Mouse (Mus musculus): ENCODE data around the gene Ccdc39. TPM values are rescaled to one million over a fixed set of nuclear protein-coding genes. Genes with fewer than 3 reads are reported as not detected.

Gene Ccdc39
- total RNA-seq (2022), result under 1 TPM in 2 of 4 experiments, not detected in 2; 0.16 TPM

DNA sequence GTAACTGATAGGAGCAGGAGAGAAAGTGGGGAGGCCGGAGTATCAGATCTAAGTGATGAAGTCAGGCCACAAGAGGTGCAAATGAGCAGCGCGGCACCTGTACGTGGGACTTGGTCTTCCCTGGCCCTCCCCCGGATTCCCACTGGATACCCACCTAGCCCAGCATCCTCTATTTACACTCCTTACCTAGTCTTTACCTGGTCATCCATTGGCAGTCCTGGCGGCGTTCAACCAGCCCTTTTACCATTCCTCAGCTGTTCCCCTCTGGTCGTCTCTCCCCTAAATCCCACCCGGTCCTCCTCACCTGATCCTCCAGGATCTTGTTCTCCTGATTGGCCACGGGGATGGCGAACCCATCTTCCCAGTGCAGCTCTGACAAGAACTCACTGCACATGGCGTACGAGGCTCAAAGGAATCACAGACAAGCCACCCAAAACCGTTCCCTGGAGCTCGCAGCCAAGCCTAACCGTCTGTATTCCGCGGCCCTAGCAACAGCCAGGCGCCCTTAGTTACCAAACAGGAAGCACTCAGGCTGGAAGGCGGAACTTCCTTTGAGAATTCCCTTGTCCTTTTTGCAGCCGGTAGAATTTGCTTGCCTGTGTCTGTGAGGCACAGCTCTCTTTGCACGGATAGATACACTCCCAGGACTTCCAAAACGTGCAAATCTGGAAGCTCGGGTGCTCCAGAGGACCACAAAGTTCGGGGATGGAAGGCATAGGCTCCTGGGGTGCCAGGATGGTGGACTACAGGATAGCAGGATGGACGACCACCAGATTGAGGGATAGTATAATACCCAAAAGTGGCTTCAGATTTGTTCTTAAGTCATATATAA, at the start of gene Ccdc39:
Ccdc39 (minus strand) TSS at position 510 of the 832 bp plus-strand sequence.
- DNase-seq (ENCODE audit: low spot score), result peak; percentile 76

GRCm38 (mm10) chr3:33893433-33893832, 49.3 kb upstream of the Ccdc39 start:
- no peak for DNase-seq (ENCODE audit: low spot score)

GRCm38 (mm10) chr3:33887438-33887837, 43.3 kb upstream of the Ccdc39 start:
- no peak for DNase-seq (ENCODE audit: low spot score)

GRCm38 (mm10) chr3:33883105-33883504, 39.0 kb upstream of the Ccdc39 start:
- no peak for DNase-seq (ENCODE audit: low spot score)

DNA sequence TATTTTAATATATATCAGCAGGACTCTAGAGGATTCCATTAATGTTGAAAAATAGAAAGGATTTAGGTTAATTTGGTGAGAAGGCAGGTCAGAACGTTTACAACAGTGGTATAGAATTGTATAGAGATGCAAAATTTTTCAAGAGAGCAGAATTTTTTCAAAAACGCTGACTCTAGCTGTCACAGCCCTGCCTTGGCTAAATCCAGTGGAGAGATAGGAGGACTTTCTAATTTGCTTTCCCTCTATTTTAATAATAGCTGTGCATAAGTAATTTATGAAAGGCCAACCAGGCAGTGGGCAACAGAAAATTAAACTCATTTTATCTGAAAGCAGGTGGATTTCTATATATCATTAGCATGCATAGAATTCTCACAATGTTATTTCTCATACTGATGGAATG, 38.6 kb upstream of the Ccdc39 start:
- DNase-seq (ENCODE audit: low spot score), result no peak

DNA sequence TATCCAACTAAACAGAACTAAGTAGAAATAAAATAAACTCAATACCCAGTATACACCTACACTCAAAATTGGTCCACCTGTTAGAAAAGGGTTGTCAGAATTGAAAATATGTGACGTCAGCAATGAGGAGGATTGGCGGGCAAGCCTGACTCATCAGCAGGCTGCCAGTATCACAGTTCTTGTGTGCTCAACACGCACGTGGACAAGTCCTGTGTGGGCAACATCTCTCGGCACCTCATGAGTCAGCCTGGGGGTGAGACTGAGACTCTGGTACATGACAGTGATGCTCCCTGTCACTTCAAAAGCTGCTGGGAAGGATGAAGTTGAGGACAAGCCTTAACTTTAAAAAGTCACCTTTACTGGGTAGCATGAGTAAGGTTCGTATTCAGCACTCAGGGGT, 34.6 kb upstream of the Ccdc39 start:
- no peak for DNase-seq (ENCODE audit: low spot score)

DNA sequence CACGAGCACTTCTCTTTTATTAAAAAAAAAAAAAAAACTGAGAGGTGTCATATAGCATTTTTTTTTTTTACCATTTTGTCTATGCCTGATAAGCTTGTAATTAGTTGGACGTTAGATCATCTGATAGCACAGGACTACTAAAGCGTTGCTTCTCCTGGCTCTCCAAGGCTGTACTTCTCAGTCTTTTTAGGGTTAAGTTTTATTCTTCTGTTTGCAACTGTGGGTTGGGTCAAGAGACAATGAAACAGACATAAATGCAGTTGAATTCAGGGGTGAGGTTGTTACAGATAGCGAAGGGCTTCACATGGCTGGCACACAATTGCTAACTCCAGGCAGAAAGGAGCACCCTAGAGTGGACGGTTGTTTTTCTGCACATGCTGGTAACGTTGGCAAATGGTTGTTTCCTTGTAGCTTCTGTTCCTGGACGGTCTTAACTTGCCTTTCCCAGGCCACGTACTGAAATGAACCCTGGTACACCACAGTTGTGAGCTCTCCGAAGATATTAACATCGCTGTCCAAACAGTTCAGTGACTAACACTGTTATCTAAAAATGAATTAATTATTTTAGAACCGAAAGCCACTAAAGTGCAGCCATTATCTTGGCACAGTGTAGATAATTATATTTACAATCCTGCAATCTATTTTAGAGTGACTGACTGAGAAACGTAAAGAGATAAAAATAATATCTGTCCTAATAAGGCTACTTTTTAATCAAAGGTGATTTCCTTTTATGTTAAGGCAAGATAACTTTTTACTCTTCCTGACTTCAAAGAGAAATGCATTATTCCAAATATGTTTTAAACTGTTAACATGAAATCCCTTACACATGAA, 30.6 kb upstream of the Ccdc39 start:
- no peak for DNase-seq (ENCODE audit: low spot score)

GRCm38 (mm10) chr3:33873837-33874236, 29.7 kb upstream of the Ccdc39 start:
- no peak for DNase-seq (ENCODE audit: low spot score)

GRCm38 (mm10) chr3:33873366-33873765, 29.3 kb upstream of the Ccdc39 start:
- DNase-seq (ENCODE audit: low spot score), result no peak

GRCm38 (mm10) chr3:33864000-33864540, 20.0 kb upstream of the Ccdc39 start:
- DNase-seq (ENCODE audit: low spot score), result no peak

GRCm38 (mm10) chr3:33858939-33859338, 14.8 kb upstream of the Ccdc39 start:
- no peak for DNase-seq (ENCODE audit: low spot score)

DNA sequence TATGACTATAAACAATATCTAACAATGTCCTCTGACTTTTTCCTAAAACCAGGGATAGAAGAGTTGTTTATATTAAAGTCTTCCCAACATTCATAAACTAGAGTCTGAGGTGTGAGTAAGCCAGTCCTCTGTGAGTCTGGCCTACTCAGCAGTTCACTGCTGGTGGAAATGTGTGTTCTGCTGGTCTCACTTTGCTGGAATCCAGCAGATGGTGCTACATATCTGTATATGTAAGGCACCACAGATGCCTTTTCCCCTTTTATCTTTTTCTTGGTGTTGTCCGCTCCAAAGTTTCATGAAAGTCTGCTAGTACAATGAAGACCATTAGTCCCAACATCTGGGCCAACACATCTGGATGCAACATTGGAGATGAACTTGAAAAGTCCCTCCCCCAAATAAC, 9.0 kb upstream of the Ccdc39 start:
- DNase-seq (ENCODE audit: low spot score), result no peak

GRCm38 (mm10) chr3:33850856-33851255, 6.7 kb upstream of the Ccdc39 start:
- no peak for DNase-seq (ENCODE audit: low spot score)

GRCm38 (mm10) chr3:33846639-33847038, 2.5 kb upstream of the Ccdc39 start:
- DNase-seq (ENCODE audit: low spot score), result no peak

GRCm38 (mm10) chr3:33838877-33839276, 5.2 kb downstream of the Ccdc39 start:
- DNase-seq (ENCODE audit: low spot score), result no peak

- DNase-seq (ENCODE audit: low spot score), result no peak
These were observed 7.5 kb downstream of the Ccdc39 start for GRCm38 (mm10) chr3:33836576-33836975.

DNA sequence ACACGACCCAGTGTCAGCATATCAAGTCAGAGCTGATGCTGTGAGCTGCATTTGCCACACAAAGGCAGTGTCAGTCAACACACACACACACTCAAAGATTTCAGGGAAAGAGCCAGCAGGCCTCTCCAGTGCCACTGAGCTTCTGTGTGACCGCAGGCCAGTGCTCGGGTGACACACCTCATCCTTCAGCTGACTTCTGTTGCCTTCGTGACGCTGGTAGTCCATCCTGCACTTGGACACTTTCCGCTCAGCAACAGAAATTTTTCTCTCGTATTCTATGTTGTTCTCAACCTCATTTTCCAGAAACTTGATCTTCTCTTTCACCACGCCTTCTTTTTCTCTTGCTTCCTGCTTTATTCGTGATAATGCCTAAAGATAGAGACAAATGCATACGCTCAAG, 11.8 kb downstream of the Ccdc39 start:
- no peak for DNase-seq (ENCODE audit: low spot score)

DNA sequence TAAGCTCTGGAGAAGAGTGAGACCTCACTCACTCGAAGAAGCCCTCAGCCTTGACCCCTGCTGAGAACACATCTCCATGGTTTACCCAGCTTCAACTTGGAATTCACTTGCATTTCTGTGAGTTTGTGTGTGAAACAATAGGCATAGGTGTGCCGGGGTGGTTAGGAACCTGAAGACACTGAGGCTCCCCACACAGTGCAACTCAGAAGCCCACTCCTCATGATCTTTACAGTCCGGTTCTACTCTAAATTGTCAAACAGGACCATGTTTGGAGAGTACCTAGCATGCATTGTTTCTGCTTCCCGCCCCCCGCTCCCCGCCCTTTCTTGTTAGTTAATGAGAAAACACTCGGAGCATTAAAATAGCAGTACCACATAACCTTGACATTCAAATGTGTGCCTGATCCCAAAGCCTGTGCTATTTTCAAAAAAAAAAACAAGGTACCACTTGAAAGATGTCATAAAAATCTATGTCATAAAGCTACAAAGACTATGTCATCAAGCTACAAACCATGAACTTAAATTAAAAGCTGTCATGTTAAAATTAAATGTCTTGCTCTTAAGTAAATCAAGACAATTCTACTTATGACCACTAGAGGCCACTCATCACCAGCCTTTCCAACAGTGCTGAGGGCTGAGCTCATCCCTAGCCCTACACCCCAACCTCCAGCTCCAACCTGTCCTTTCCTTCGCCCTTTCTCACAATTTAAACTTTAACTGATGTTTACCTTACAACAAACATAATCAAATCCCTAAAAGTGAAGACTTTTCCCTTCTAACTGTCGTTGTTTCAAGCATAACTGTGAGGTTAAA, 19.8 kb downstream of the Ccdc39 start:
- peak; percentile 19 for DNase-seq (ENCODE audit: low spot score)

DNA sequence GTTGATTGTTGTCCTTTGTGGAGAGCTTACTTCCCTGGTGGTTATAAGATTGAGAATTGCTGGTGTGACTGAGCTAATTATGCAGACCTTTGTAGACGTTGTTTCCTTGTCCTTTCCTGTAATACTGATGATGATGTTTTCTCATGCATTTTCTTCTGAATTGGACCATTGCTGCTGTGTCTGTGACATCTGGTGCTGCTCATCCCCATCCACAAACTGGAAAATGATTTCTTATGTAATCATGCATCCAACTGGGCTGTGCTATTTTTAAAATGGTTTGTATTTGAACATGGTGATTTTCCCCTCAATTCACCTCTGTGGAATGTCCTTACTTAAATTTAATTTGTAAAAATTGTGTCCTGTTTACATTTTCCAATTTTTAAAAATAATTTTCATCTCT, 37.0 kb downstream of the Ccdc39 start:
- DNase-seq (ENCODE audit: low spot score), result no peak

DNA sequence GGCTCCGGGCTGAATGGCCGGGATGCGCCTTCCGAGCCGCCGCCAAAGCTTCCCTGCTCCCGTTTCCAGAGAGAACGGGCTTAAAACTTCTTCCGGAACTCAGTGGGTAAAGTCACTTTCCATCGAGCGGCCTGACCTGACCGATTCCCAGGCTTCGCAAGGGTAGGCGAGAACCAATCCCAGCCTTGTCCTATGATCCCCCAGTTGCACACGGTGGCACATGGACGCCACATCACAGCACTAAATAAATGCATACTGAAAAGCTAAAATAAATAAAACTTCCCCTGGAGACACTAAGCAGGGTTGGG, 43.6 kb downstream of the Ccdc39 start:
- DNase-seq (ENCODE audit: low spot score), result no peak

DNA sequence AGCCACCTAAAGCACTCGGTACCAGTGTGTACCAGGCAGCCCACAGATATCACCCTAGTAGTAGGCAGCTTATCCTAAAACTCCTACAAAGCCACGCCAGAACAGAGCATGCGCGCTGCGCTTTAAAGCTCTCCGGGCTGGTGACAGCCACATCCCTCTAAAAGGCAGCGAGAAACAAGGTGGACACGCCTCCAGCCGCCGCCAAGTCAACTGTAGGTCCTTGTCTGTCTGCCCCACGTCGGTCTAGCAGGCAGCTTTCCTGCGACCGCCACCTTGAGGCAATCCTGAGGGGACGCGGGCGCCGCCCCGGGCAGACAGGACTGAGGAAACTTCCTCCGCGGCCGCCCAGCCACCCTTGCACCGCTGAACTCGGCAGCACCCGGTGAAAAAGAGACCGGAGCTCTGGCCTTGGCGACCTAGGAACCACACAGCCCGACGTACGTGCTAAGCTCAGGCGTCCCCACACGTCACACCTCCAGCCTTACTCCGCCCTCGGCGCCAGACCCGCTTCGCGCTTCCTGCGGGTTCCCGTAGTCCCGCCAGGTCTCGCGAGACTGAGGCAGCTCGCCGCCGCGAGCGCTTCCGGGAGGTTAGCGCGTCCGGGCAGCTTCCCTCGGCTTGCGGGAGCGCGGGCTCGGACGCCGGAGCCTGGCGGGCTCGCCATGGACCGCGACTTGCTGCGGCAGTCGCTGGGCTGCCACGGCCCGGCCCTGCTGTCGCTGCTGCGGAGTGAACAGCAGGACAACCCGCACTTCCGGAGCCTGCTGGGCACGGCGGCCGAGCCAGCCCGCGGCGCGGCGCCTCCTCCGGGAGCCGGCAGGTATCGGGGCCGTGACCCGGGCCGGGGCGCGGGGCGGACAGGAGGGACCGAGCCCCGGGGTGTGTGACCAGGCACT, 44.2 kb downstream of the Ccdc39 start, which contains the start of gene Ttc14:
Ttc14 (plus strand) TSS at position 216 of the 896 bp plus-strand sequence.
- peak; percentile 98 for DNase-seq (ENCODE audit: low spot score)

Data from heart, adult 8-10 months (tissue).